Mouse (Mus musculus) hindbrain, embryonic 12.5 days (tissue): Measurements from ENCODE around the gene Hist1h2bn. TPM values are rescaled to one million over a fixed set of nuclear protein-coding genes. Genes with fewer than 3 reads are reported as not detected.
"Not testable (repeated sequence)": the region's sequence is repeated elsewhere in the genome, so short reads cannot be mapped to it uniquely, and the experiment has no call there.

Experiments used
- ATAC-seq: fragments of 200-750 bp; cut with Nextera tagmentation; 2 replicates; pipeline ENCODE4 v1.8.0; 2017; ENCODE audit warnings: moderate TSS enrichment; ENCODE audit not compliant: low FRiP score
- H3K27ac ChIP-seq: fragments of 300-500 bp; sonication (generic); 2 replicates; pipeline ENCODE4 v1.5.1; 2016; ENCODE audit warnings: mild to moderate bottlenecking
- H3K27me3 ChIP-seq: fragments of 300-500 bp; sonication (generic); 2 replicates; pipeline ENCODE4 v1.6.1; 2016; ENCODE audit warnings: mild to moderate bottlenecking
- H3K36me3 ChIP-seq: fragments of 300-500 bp; sonication (generic); 2 replicates; pipeline ENCODE4 v1.6.1; 2016; ENCODE audit warnings: mild to moderate bottlenecking
- H3K4me1 ChIP-seq: fragments of 300-500 bp; sonication (generic); 2 replicates; pipeline ENCODE4 v1.6.1; 2016
- H3K4me2 ChIP-seq: fragments of 300-500 bp; sonication (generic); replicated peaks from 2 replicates; pipeline ENCODE4 v1.6.1; 2016; ENCODE audit warnings: mild to moderate bottlenecking
- H3K4me3 ChIP-seq: fragments of 300-500 bp; sonication (generic); 2 replicates; pipeline ENCODE4 v1.5.1; 2016; ENCODE audit warnings: mild to moderate bottlenecking
- H3K9ac ChIP-seq: fragments of 300-500 bp; sonication (generic); 2 replicates; pipeline ENCODE4 v1.6.1; 2016; ENCODE audit warnings: mild to moderate bottlenecking, moderate library complexity
- H3K9me3 ChIP-seq: fragments of 300-500 bp; sonication (generic); replicated peaks from 2 replicates; pipeline ENCODE4 v1.6.1; 2016; ENCODE audit warnings: mild to moderate bottlenecking
- WGBS: fragments of 180-500 bp; shearing (Covaris S2); methylation state at CpG from one replicate; pipeline ENCODE4 v1.1.7; 2016; 5-methylcytosine and 5-hydroxymethylcytosine counted together
- microRNA-seq: library from miRNA; unstranded; fragments of <30 nt; microRNA quantifications from one replicate; pipeline ENCODE4, GENCODE M21; 2017
- polyA plus RNA-seq: library from polyadenylated mRNA; unstranded; fragments of >200 nt; fragmentation: Nextera tagmentation; extraction: Ambion mirVana; gene quantifications from 2 replicates; pipeline ENCODE4 v1.2.1, GENCODE M21; 2016

Gene Hist1h2bn
- polyA plus RNA-seq, 1 experiment from 2014 or later: 2.8 TPM

GRCm38 (mm10) chr13:21786899-21787629 lies 33.1 kb downstream of the Hist1h2bn start, which contains the start of the genes Hist1h2an and Hist1h2bp:
Gene Hist1h2an, minus strand, starts transcription at chr13:21787218.
Gene Hist1h2bp, plus strand, starts transcription at chr13:21787461.
- not testable (repeated sequence) for H3K27me3 ChIP-seq, H3K36me3 ChIP-seq, H3K9me3 ChIP-seq
- Histone ChIP-seq H3K27ac (peak within 1 kb of the TSS; percentile 82), H3K4me2 (peak within 1 kb of the TSS; percentile 59), H3K9ac (peak within 1 kb of the TSS; percentile 47), H3K4me3 (peak within 1 kb of the TSS; percentile 33), H3K4me1 (peaks cover 31% of the 10 kb centered on the region)
- peak; percentile 97 for ATAC-seq
- WGBS: under 1% methylated on average over 44 of the region's 63 CpGs

- 0 out of 2 replicates have a peak, but pooled peaks cover 4% of the 10 kb centered on the region for H3K27me3 ChIP-seq
- peak; percentile 33 for ATAC-seq
- peaks cover 23% of the 10 kb centered on the region for H3K4me1 ChIP-seq
- no peaks in the 10 kb centered on the region for H3K9me3 ChIP-seq
- peak overlapping the region; percentile 59 for H3K4me2 ChIP-seq
- H3K27ac ChIP-seq: peak overlapping the region; percentile 74
- H3K36me3 ChIP-seq: no peaks in the 10 kb centered on the region
- H3K4me3 ChIP-seq: peak overlapping the region; percentile 25
- H3K9ac ChIP-seq: peak overlapping the region; percentile 45; the same call in 1 of the 2 replicates
- 11% methylated on average over 17 of the region's 21 CpGs for WGBS
These were observed 34.1 kb downstream of the Hist1h2bn start for GRCm38 (mm10) chr13:21787760-21788593.

- Histone ChIP-seq H3K4me1 (peaks cover 15% of the 10 kb centered on the region), H3K27me3 (0 out of 2 replicates have a peak, but pooled peaks cover 4% of the 10 kb centered on the region), H3K9ac (no peak overlapping the region), H3K36me3 (no peaks in the 10 kb centered on the region), H3K27ac (no peak overlapping the region), H3K4me2 (no peak overlapping the region), H3K9me3 (no peaks in the 10 kb centered on the region), H3K4me3 (no peak overlapping the region)
- WGBS: 54% methylated on average over 6 of the region's 6 CpGs
- no peak for ATAC-seq
These were observed 36.0 kb downstream of the Hist1h2bn start for GRCm38 (mm10) chr13:21789925-21790324.

- no peak overlapping the region for H3K4me3 ChIP-seq
- H3K27ac ChIP-seq: no peak overlapping the region
- H3K4me2 ChIP-seq: peak overlapping the region; percentile 35
- H3K9me3 ChIP-seq: no peaks in the 10 kb centered on the region
- 0 out of 2 replicates have a peak overlapping the region, but pooled peaks have one; percentile 35 for H3K9ac ChIP-seq
- WGBS: 6% methylated on average over 18 of the region's 18 CpGs
- 0 out of 2 replicates have a peak, but pooled peaks cover 4% of the 10 kb centered on the region for H3K27me3 ChIP-seq
- H3K36me3 ChIP-seq: no peaks in the 10 kb centered on the region
- ATAC-seq: no peak
- peaks cover 15% of the 10 kb centered on the region for H3K4me1 ChIP-seq
These were observed 36.8 kb downstream of the Hist1h2bn start for GRCm38 (mm10) chr13:21790601-21791283.

GRCm38 (mm10) chr13:21795584-21795983 lies 41.7 kb downstream of the Hist1h2bn start:
- no peak overlapping the region for H3K9ac ChIP-seq
- no peak overlapping the region for H3K4me2 ChIP-seq
- 92% methylated on average over 7 of the region's 7 CpGs for WGBS
- H3K4me3 ChIP-seq: no peak overlapping the region
- H3K27me3 ChIP-seq: 0 out of 2 replicates have a peak, but pooled peaks cover 3% of the 10 kb centered on the region
- no peak for ATAC-seq
- H3K9me3 ChIP-seq: no peaks in the 10 kb centered on the region
- H3K27ac ChIP-seq: no peak overlapping the region
- H3K36me3 ChIP-seq: no peaks in the 10 kb centered on the region
- H3K4me1 ChIP-seq: peaks cover 4% of the 10 kb centered on the region

GRCm38 (mm10) chr13:21797163-21797562 lies 43.2 kb downstream of the Hist1h2bn start:
- H3K27me3 ChIP-seq, H3K36me3 ChIP-seq, H3K9me3 ChIP-seq, H3K27ac ChIP-seq, H3K4me1 ChIP-seq, H3K9ac ChIP-seq, H3K4me2 ChIP-seq, ATAC-seq, H3K4me3 ChIP-seq: not testable (repeated sequence)

- not testable (repeated sequence) for H3K27ac ChIP-seq, H3K4me1 ChIP-seq, H3K27me3 ChIP-seq, H3K4me3 ChIP-seq, H3K9ac ChIP-seq, H3K36me3 ChIP-seq, H3K4me2 ChIP-seq, H3K9me3 ChIP-seq
- ATAC-seq: peak; percentile 80
- no CpG with 5 or more reads among the region's 4 CpGs for WGBS
These were observed 49.1 kb downstream of the Hist1h2bn start for GRCm38 (mm10) chr13:21803058-21803457.

Small RNA genes lying within 50 kb of the gene (microRNA-seq; reads per million reads assigned to microRNA genes)
- not detected for gene Gm44346
- gene Gm44357: not detected
- gene Gm44367: not detected
- gene Gm44454: not detected

Other genes with a start within 250 kb of the Hist1h2bn start
- gene Zkscan8, start 223.0 kb upstream of the Hist1h2bn start, polyA plus RNA-seq: 9.0 and 9.8 TPM in 2 replicates
- 0.20 and 0.22 TPM in 2 replicates for gene Olfr1366, start 211.3 kb upstream of the Hist1h2bn start, polyA plus RNA-seq
- not detected in 2 replicates for gene Olfr1535, start 194.2 kb upstream of the Hist1h2bn start, polyA plus RNA-seq
- not detected in 2 replicates for gene Olfr1364, start 172.4 kb upstream of the Hist1h2bn start, polyA plus RNA-seq
- gene Olfr1362, start 140.1 kb upstream of the Hist1h2bn start, polyA plus RNA-seq: not detected in 2 replicates
- gene Olfr11, start 111.6 kb upstream of the Hist1h2bn start, polyA plus RNA-seq: 0.07 TPM in 1 of 2 replicates, not detected in the other
- gene Olfr1361, start 90.7 kb upstream of the Hist1h2bn start, polyA plus RNA-seq: not detected in 2 replicates
- not detected in 2 replicates for gene Olfr1360, start 76.7 kb upstream of the Hist1h2bn start, polyA plus RNA-seq
- gene Olfr1359, start 56.0 kb upstream of the Hist1h2bn start, polyA plus RNA-seq: not detected in 2 replicates
- 3.6 and 4.4 TPM in 2 replicates for gene Hist1h2bl, start 38.0 kb upstream of the Hist1h2bn start, polyA plus RNA-seq
- gene Hist1h2ai, start 37.7 kb upstream of the Hist1h2bn start, polyA plus RNA-seq: 17.3 and 29.5 TPM in 2 replicates
- gene Hist1h3h, start 36.5 kb upstream of the Hist1h2bn start, polyA plus RNA-seq: 8.9 and 18.3 TPM in 2 replicates
- 2.6 and 4.9 TPM in 2 replicates for gene Hist1h2bm, start 32.1 kb upstream of the Hist1h2bn start, polyA plus RNA-seq
- gene Hist1h4j, start 19.1 kb upstream of the Hist1h2bn start, polyA plus RNA-seq: 0.98 and 1.0 TPM in 2 replicates
- 2.9 TPM in 1 of 2 replicates, not detected in the other for gene Hist1h4k, start 3.6 kb upstream of the Hist1h2bn start, polyA plus RNA-seq
- 12.2 and 28.3 TPM in 2 replicates for gene Hist1h2ak, start 296 bp upstream of the Hist1h2bn start, polyA plus RNA-seq
- 23.2 and 23.6 TPM in 2 replicates for gene Hist1h1b, start 26.5 kb downstream of the Hist1h2bn start, polyA plus RNA-seq
- 87.0 and 110 TPM in 2 replicates for gene Hist1h3i, start 29.2 kb downstream of the Hist1h2bn start, polyA plus RNA-seq
- 5.2 TPM in 1 of 2 replicates, not detected in the other for gene Hist1h2an, start 33.1 kb downstream of the Hist1h2bn start, polyA plus RNA-seq
- gene Hist1h2bp, start 33.3 kb downstream of the Hist1h2bn start, polyA plus RNA-seq: 1.9 and 2.4 TPM in 2 replicates
- gene Hist1h2bq, start 56.1 kb downstream of the Hist1h2bn start, polyA plus RNA-seq: 14.1 and 15.3 TPM in 2 replicates
- gene Hist1h2ao, start 56.3 kb downstream of the Hist1h2bn start, polyA plus RNA-seq: 3.4 TPM in 1 of 2 replicates, not detected in the other
- gene Hist1h4m, start 57.6 kb downstream of the Hist1h2bn start, polyA plus RNA-seq: not detected in 2 replicates
- gene Hist1h4n, start 78.1 kb downstream of the Hist1h2bn start, polyA plus RNA-seq: 6.2 and 10.1 TPM in 2 replicates
- gene Hist1h2ap, start 79.4 kb downstream of the Hist1h2bn start, polyA plus RNA-seq: 2,700 and 3,374 TPM in 2 replicates
- gene Hist1h2br, start 79.6 kb downstream of the Hist1h2bn start, polyA plus RNA-seq: 14.3 and 15.1 TPM in 2 replicates
- 19.1 and 20.5 TPM in 2 replicates for gene Zfp184, start 191.0 kb downstream of the Hist1h2bn start, polyA plus RNA-seq
- gene Pom121l2, start 227.1 kb downstream of the Hist1h2bn start, polyA plus RNA-seq: 0.14 TPM in 1 of 2 replicates, not detected in the other